Mouse (Mus musculus) bone marrow, adult 2 months (tissue): ENCODE measurements around the gene Rhox7b. TPM values are rescaled to one million over a fixed set of nuclear protein-coding genes. Genes with fewer than 3 reads are reported as not detected.
"Not testable (repeated sequence)": the region's sequence is repeated elsewhere in the genome, so short reads cannot be mapped to it uniquely, and the experiment has no call there.

Experiments
- H3K27ac ChIP-seq: fragments of 200-500 bp; 2 replicates; pipeline ENCODE4 v1.5.1; 2012; ENCODE audit warnings: low read depth, mild to moderate bottlenecking, control low read depth, inconsistent platforms, low read length; ENCODE audit not compliant: control insufficient read depth, poor library complexity, insufficient read depth
- H3K4me1 ChIP-seq: fragments of 200-500 bp; 2 replicates; pipeline ENCODE4 v1.6.1; 2011; ENCODE audit warnings: low read length; ENCODE audit not compliant: control insufficient read depth, insufficient read depth
- H3K4me3 ChIP-seq: fragments of 200-500 bp; replicated peaks from 2 replicates; pipeline ENCODE3; 2011; ENCODE audit warnings: mild to moderate bottlenecking, low read depth, low read length, control low read depth; ENCODE audit not compliant: control insufficient read depth
- CTCF ChIP-seq: fragments of 200-500 bp; IDR thresholded peaks from 2 replicates; pipeline ENCODE4 v1.5.1; 2011; ENCODE audit warnings: low read length, control low read depth; ENCODE audit not compliant: control insufficient read depth, insufficient read depth
- POLR2A ChIP-seq: fragments of 200-500 bp; IDR thresholded peaks from 2 replicates; pipeline ENCODE4 v1.6.1; 2011; ENCODE audit warnings: low read depth, mild to moderate bottlenecking, control low read depth, low read length, borderline replicate concordance; ENCODE audit not compliant: control insufficient read depth
- WGBS: fragments of 180-500 bp; shearing (Covaris S2); methylation state at CpG from one replicate; pipeline ENCODE4 v1.1.7; 2018; 5-methylcytosine and 5-hydroxymethylcytosine counted together
- polyA plus RNA-seq: library from polyadenylated mRNA; stranded (reverse); fragments of >200 nt; gene quantifications from 2 replicates; pipeline ENCODE4 v1.2.4, GENCODE M21; 2011; ENCODE audit warnings: low replicate concordance; ENCODE audit not compliant: missing spikeins, insufficient read depth, insufficient read length

Rhox7b gene
- polyA plus RNA-seq, result not detected in 2 replicates

- H3K27ac ChIP-seq, H3K4me1 ChIP-seq, H3K4me3 ChIP-seq: not testable (repeated sequence)
- WGBS, result 62% methylated on average over 9 of the region's 9 CpGs
Measured at GRCm38 (mm10) chrX:37897132-37897531, at the start of gene Rhox7b. Rhox7b (minus strand) TSS chrX:37897232.

- no peaks in the 10 kb centered on the region for H3K4me1 ChIP-seq
- no peak overlapping the region for H3K27ac ChIP-seq
- no peak overlapping the region for H3K4me3 ChIP-seq
- TF ChIP-seq POLR2A (no peak), CTCF (no peak)
- 68% methylated on average over 4 of the region's 4 CpGs for WGBS
Measured at GRCm38 (mm10) chrX:37916311-37916710, 19.3 kb upstream of the Rhox7b start.

DNA sequence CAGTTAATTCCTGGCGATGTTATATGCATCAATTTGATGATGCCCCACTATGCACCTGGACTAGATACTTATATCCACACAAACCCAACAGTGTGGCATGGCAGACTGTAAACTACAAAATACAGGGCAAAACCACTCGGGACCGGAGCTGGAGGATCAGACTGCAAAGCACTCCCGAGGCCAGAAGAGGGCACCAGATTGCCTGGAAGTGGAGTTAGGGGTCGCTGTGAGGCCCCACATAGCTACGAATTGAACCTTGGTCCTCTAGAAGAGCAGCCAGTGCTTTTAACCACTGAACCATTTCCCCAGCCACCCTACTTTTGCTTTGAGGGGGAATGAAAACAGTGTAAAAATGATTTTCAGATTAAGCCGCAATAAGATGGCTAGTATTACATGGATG, 11.5 kb upstream of the Rhox7b start:
- 56% methylated on average over 7 of the region's 7 CpGs for WGBS
- Histone ChIP-seq H3K4me3 (no peak overlapping the region), H3K27ac (no peak overlapping the region), H3K4me1 (no peaks in the 10 kb centered on the region)
- TF ChIP-seq POLR2A, result no peak
- no peak for TF ChIP-seq CTCF

DNA sequence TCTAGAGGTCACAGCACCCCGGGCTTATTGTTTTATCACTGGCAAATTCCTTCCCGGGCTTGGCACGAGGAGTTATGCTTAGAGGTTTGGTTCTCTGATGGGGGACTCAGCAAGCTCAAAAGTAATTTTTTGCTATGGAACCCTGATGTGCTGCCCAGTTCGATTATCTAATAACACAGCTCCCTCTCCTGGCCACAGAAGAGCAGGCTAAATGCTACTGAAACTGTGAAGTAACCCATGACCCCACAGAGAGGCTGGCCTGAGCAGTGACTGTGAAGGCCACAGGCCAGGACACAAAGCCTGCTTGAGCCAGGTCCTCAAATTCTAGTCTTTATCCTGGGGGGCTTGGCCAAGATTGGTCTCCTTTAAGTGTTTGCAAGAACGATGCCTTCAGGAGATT, 6.7 kb upstream of the Rhox7b start:
- 64% methylated on average over 5 of the region's 5 CpGs for WGBS
- no peak overlapping the region for H3K27ac ChIP-seq

GRCm38 (mm10) chrX:37901670-37902069, 4.6 kb upstream of the Rhox7b start, which contains the start of gene Rhox9:
Rhox9 (minus strand) TSS chrX:37901770.
- WGBS, result 96% methylated on average over 9 of the region's 18 CpGs
- not testable (repeated sequence) for H3K27ac ChIP-seq, H3K4me3 ChIP-seq, H3K4me1 ChIP-seq

More for the DNA sequence above, 6.7 kb upstream of the Rhox7b start:
- Histone ChIP-seq H3K4me3 (no peak overlapping the region), H3K4me1 (no peaks in the 10 kb centered on the region)
- TF ChIP-seq CTCF (no peak), POLR2A (no peak)

- Histone ChIP-seq H3K4me3 (no peak within 1 kb of the TSS), H3K4me1 (no peaks in the 10 kb centered on the region), H3K27ac (no peak within 1 kb of the TSS)
- TF ChIP-seq CTCF (no peak), POLR2A (no peak)
- WGBS, result 74% methylated on average over 4 of the region's 4 CpGs
Measured at GRCm38 (mm10) chrX:37878844-37879243, 18.2 kb downstream of the Rhox7b start, which contains the start of gene Rhox8. Rhox8 (minus strand) TSS chrX:37878944.

- TF ChIP-seq POLR2A (no peak), CTCF (no peak)
- WGBS, result 87% methylated on average over 2 of the region's 2 CpGs
- no peak overlapping the region for H3K27ac ChIP-seq
- no peaks in the 10 kb centered on the region for H3K4me1 ChIP-seq
- no peak overlapping the region for H3K4me3 ChIP-seq
Measured at GRCm38 (mm10) chrX:37871641-37872040, 25.4 kb downstream of the Rhox7b start.

Other genes starting within 250 kb of the Rhox7b start
- not detected in 2 replicates for gene Rhox4g, start 245.9 kb downstream of the Rhox7b start, polyA plus RNA-seq
- not detected in 2 replicates for gene Rhox3h, start 228.5 kb downstream of the Rhox7b start, polyA plus RNA-seq
- gene Rhox2h, start 224.0 kb downstream of the Rhox7b start, polyA plus RNA-seq, result not detected in 2 replicates
- gene Rhox5, start 92.4 kb downstream of the Rhox7b start, polyA plus RNA-seq, result 21.4 TPM in 1 of 2 replicates, not detected in the other
- gene Rhox6, start 70.3 kb downstream of the Rhox7b start, polyA plus RNA-seq, result not detected in 2 replicates
- gene Rhox7a, start 65.5 kb downstream of the Rhox7b start, polyA plus RNA-seq, result not detected in 2 replicates
- gene Rhox8, start 18.3 kb downstream of the Rhox7b start, polyA plus RNA-seq, result not detected in 2 replicates
- not detected in 2 replicates for gene Rhox9, start 4.5 kb upstream of the Rhox7b start, polyA plus RNA-seq
- not detected in 2 replicates for gene Btg1-ps1, start 121.6 kb upstream of the Rhox7b start, polyA plus RNA-seq
- not detected in 2 replicates for gene Btg1-ps2, start 145.9 kb upstream of the Rhox7b start, polyA plus RNA-seq
- gene Rhox10, start 169.2 kb upstream of the Rhox7b start, polyA plus RNA-seq, result not detected in 2 replicates
- gene Rhox11, start 187.9 kb upstream of the Rhox7b start, polyA plus RNA-seq, result not detected in 2 replicates
- gene Rhox12, start 213.7 kb upstream of the Rhox7b start, polyA plus RNA-seq, result not detected in 2 replicates
- not detected in 2 replicates for gene Rhox13, start 224.0 kb upstream of the Rhox7b start, polyA plus RNA-seq